Mouse (Mus musculus): ENCODE data around the gene Lrrc51.
"Not testable (repeated sequence)": the region's sequence is repeated elsewhere in the genome, so short reads cannot be mapped to it uniquely, and the experiment has no call there.

Gene Lrrc51

DNA sequence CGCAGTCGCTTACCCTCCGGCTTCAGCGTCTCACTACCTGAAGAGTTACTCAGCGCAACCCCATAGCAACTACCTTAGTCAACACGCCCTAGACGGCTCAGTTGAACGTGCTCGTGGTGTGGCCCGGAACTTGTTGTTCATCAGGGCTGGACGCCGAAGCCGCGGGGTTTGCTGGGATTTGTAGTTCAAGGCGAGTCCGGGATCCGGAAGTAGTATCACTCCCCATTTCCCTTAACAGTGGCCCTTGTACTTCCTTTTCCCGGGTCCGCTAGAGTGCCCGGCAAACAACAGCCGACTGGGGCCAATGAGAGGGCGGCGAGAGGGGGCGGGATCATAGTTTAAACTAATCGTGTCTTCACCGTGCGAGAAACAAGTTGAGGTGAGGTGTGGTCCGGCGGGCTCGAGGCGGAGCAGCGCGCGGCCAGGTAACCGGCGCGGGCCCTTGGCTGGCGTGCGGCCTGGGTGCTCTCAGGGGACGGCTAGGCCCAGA is at the start of gene Lrrc51, which contains the start of gene Numa1:
TSS of gene Lrrc51 (minus strand) at position 145 of the 490 bp plus-strand sequence.
TSS of gene Numa1 (plus strand) at position 361 of the 490 bp plus-strand sequence.
- peak; percentile 90 to 94 for DNase-seq

DNA sequence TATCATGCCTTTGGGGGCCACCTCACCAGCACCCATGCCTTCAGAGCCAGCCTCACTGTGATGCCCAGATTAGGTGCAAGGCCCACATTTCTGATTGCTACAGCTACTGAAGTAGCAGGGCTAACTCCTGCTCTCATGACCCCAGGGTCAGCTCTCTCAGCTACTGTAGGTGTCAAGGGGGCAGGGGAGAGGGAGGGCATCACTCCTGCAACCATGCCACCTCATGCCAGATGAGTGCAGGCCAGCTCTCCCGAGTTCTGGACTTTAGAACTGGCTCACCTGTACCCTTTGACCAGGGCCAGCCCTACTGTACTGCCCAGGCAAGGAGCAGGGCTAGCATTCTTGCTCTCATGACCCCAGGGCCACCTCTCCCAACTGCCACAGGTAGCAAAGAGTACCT is 49.0 kb upstream of the Lrrc51 start:
- no peak for DNase-seq

DNA sequence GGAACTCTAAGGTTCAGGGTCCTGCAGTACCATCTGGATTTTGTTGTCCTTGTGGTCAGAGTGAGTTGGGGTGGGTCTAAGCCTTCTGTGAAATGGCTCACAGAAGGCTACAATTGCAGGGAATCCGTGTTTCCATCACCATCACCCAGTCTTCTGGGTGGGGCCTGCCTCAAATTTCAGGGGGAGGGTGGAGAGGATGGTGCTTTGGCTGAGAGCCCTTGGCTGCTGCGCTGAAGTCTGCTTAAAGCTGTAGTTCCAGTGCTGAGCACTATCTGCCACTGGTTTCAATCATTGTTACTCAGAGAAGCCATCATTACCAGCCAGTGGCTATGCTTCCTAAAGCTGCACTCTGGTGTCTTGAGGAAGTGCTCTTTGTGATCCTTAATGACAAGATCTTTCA is 40.8 kb upstream of the Lrrc51 start:
- no peak for DNase-seq

DNA sequence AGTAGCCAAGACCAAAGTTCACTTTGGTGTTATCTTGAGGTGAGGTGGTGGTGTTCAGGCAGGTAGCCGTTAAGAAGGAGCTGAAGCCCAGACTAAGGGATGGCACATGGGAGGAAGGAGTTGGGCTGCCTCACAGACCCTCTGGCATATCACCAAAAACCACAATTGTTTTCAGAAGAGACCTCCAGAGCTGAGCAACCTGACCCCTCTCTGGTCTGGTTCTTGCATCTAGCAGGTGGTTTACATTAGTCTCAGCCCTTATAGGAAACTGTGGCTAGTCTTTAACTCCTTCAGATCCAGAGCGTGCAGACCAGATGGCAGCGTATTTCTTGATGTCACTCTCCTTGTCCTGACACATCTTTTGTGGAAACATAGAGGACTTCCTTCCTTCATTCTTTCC is 40.0 kb upstream of the Lrrc51 start:
- no peak for DNase-seq

DNA sequence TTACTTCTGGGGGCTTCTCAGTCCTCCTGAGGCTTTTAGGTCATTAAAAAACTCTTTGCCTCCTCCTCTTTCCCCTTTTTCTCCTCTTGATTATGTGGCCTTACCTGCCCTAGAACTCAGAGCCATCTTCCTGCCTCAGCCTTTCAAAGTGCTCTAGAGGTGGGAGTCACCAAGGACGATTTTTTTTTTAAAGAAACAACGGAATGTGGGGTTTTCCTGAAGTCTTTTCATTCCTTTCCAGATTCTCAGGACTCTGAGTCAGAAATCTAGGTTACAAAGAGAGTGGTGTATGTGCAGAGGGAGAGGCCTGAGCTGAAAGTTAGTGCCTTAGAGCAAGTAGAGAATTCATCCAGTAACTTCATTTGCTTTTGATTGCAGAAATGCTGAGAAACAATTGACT is 38.0 kb upstream of the Lrrc51 start:
- no peak for DNase-seq

DNA sequence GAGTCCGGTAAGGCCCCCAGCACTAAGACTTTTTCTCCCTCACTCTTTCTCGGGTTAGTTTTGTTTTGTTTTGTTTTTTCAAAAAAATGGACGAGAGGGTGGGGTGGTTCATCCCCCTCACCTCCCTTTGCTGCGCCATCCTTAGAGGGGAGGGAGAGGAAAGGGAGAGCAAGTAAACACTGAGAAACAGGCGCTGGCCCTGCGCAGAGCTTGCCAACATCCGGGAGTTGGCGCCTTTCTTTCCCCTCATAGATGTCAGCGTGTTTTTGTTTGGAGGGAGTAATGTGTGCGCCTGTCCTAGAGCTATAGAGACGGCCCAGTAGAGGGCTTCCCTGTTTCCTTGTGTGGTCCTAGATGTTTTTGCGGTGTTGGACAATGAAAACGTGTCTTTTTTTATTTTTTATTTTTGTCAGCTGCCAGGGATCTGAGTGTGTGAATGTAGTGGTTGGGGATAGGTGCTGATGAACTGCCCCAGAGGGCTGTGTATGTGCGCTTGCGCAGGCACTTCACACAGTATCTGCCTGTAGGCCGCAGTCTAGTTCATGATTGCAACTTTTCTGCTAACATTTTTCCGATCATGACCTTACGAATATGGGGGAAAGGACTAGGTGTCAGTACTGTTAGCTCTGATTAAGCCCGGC is 37.2 kb upstream of the Lrrc51 start:
- peak; percentile 38 to 54 for DNase-seq

DNA sequence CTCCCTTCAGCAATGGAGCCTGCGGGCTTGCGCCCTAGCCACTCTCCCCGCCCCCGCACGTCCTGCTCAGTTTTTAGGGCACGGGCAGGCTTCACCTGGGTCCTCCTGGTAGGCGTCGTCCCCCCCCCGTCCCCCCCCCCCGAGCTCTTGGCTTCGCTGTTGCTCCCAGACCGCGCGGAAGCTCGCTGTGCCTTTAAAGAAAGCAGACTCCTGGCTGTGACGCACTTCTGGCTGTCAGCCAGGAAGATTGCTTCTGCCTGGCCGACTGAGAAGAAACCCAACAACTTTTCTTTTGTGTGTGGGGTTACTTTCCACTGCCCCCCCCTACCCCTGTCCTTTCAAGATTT is 36.7 kb upstream of the Lrrc51 start:
- peak; percentile 74 to 76 for DNase-seq

DNA sequence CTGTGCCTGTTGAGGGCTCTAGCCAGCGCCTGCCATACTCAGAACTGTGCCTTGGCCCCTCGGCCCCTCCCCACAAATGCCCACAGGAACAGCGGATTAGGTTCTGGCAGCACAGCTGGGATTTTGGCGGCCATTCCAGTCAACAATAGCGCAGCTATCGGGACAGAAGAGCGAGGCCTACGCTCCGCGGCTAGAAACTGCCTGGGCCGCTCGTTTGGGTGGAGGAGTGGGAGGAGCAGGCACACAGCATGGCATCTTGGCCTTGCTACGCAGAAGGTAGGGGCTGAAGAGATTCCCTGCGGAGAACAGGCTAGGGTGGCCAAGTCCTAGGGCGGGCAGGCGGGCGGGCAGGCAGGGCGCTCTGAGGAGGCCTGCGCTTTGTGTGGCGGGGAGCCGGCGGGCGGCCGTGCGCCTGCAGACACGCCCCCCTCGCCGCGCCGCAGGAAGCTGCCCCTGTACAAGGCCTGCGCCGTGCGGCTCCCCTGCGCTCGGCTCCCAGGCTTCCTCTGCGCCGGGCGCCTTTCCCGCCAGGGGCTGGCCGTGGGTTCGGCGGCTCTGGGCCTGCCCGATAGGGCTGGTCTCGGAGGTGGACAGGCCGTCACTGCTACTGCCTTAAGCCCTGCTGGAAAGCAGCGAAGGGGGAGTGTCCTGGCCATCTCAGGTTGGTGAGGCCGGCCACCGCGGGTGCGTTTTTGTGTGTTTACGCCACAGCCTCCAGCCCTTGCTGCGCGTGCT is 36.2 kb upstream of the Lrrc51 start:
- peak; percentile 76 to 85 for DNase-seq

DNA sequence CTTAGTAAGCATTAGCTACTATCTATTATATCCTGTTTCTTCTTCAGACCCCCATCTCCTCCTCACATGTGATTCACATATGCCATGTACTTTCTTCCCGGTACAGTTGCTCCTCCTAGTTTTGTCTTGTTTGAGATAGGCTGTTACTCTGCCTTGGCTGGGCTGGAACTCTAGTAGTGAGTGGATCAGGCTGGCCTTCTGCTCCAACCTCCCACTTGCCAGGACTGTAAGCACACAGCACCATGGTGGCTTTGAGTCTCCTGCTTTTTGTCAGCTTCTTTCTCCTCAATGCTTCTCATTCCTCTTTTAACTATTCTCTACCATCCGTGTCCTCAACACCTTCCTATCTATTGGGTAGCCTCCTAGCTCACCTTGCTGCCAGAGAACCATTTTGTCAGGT is 35.1 kb upstream of the Lrrc51 start:
- DNase-seq = no peak

DNA sequence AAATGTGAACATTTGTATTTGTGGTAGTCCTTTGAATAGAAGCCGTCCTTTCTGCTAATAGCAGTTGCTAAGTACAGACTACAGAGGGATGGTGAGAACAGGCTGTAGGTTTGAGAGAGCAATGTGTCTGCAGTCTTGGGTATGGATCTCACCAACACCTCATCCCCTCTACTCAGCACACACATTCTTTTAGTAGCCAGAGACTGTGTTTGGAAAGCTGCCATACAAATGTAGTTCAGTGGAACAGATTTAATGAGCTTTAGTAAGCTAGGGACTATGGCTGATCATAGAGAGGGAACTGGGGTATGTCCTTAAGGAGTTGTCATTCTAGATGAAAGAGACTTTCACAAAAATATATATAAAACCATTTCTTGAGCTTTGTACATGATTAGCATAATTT is 33.6 kb upstream of the Lrrc51 start:
- DNase-seq = no peak

DNA sequence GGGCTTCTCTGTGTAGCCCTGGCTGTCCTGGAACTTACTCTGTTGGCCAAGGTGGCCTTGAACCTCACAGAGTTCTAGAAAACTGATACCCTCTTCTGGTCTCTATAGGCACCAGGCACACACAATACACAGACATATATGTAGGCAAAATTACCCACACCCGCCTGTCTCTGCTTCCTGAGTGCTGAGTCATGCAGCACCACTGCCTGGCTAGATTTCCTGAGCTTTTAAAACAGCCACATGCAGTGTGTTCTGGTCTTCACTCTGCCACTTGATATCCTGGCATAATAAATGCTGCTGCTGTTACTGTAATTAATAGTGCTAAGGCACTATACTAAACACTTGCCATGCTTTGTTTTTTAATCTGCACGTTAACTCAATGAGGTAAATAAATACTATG is 31.9 kb upstream of the Lrrc51 start:
- DNase-seq = no peak

DNA sequence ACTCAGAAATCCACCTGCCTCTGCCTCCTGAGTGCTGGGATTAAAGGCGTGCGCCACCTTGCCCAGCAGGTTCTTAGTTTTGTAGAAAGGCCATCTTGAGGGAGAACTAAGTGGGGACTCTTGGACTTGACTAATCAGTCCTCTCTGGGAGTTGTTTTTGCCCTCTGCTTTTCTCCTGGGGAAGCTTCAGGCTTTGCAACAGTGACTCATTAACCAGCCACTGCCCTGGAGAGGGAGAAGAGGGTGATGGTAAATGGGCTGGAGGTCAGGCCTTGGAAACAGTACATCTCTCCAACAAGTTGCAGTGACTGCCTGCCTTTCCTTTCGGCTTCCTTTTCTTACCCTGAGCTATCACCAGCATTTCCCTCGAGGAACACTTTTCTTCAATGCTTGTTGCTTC is 30.9 kb upstream of the Lrrc51 start:
- no peak for DNase-seq

DNA sequence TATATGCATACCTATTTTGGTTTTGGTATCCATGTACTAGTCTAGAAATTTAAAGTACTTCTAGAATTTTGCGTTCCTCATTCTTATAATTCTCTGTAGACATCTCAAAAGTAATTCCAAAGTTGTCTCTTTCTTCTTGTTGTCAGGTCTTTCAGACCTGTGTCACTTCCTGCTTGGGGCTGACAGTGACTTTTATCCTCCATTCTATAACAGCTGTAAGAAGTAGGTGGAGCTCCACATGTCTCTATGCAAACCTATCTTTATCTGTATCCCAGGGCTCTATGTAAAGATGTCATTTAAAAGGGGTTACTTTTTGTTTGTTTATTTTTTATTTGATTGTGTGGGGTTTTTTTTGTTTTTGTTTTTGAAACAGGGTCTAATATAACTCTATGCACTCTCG is 29.9 kb upstream of the Lrrc51 start:
- DNase-seq = no peak

DNA sequence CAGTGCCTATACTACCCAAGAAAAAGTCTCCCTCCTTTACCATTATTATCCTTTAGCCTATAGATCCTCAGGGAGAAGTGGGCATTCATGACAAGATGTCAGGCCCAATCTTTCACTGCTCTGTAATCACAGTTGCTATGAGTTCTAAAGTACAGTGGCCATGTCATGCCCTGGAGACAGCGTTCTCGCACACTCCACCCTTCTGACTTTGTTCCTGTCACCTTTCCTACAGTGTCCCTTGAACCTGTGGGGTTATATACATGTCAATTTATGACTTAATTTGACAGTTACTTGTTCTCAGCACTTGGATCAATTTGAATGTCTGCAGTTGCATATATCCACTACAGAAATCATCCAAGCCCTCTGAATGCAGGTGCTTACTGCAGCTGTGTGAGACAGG is 29.1 kb upstream of the Lrrc51 start:
- no peak for DNase-seq

DNA sequence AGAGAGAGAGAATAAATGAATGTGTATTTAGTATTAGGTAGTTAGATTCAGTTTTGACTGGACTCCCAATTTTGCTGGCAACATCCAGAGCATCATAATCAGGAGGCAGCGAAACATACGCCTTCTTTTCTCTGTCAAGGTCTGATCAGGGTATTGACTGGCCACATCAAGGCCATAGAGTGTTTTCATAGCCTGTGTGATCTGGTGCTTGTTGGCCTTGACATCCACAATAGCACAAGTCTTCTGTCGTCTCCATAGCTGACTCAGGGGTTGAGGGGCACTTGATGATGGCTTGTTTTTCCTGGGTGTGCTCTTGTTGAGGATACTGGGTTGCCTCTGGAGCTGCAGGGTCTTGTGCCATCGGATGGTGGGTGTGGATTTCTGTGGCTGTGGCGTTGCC is 23.2 kb upstream of the Lrrc51 start:
- no peak for DNase-seq

DNA sequence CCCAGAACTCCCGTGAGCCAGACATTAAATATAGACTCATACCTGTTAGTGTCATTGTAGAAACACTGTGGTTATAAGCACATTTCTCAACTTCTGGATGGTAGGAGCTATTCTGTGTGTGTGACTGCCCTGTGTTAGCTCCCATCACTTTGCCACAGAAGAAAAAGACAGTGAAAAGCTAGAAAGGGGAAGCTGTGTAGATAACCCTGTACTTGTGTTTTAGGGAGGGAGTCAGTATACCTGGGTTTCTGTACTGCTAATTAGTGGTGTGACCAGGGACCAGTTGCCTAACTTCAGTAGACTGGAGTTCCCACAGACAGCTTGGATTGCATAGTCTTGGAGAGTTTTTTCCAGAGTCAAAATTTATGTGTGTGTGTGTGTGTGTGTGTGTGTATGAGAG is 22.8 kb upstream of the Lrrc51 start:
- DNase-seq = no peak

DNA sequence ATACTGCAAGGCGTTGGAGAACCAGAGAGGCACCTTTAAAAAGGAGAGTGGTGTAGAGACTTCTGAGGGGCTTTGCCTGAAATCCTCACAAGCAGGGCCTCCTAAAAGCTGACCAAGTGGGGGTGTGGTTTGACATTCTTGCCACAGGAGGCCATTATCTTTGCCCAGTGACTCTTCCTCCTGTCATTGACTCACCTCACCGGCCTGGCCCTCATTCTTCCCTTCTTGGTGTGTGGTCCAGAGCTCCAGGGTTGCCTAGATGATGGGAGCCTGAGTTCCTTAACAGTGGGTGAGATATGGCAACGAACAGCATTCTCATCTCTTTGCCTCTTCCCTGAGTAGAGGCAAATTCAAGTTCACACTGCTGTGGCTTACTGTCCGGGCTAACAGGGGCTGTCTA is 22.2 kb upstream of the Lrrc51 start:
- DNase-seq = no peak

DNA sequence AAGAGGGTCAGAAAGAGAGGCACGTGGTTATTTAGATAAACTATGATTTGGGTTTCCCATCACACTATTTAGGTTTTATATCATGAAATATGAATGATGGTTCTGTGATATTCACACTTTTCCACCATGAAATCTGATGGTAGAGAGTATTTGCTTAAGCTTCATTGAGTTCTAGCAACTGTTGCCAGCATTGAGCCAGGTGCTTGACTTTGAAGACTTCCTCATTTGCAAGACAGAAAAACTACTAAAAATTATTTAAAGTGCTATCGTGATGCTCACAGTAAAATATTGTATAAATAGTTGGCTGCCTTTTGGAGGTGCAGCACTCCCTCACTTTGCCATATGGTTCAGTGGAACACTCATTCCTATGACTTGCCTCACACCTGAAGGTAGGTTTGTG is 21.6 kb upstream of the Lrrc51 start:
- no peak for DNase-seq

DNA sequence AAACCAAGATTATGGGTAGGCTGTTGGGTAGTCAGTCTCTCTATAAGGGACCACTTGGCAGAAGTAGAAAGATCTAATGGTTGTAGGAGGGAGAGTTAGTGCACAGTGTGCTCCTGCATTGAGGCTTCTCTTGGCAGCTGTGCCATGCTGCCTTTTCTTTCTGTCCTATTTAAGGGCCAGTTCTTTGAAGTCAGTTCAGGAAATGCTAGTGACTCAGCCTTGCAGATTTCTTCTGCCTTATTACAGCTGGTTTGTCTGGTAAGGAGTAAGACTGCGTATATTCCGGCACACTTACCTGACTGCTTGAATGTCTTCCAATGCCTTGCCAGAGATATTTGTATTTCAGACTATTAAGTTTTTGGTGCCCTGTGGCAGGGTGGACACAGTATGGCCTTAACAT is 20.5 kb upstream of the Lrrc51 start:
- no peak for DNase-seq

DNA sequence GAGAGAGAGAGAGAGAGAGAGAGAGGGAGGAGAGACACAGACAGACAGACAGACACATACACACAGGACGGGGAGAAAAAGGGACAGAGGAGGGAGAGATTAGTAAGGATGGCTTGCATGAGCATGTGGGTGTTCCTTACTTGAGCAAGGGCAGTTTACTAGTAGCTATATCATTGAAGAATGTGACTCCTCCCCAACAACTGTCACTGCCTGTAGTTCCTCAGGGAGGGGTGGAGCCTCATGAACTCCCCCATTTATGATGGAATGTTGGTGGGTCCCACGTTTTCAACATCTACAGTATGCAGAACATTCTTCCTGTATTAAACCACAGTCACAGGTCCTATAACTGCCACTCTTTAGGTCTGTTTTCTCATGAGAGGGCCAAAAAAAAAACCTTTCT is 18.4 kb upstream of the Lrrc51 start:
- no peak for DNase-seq

DNA sequence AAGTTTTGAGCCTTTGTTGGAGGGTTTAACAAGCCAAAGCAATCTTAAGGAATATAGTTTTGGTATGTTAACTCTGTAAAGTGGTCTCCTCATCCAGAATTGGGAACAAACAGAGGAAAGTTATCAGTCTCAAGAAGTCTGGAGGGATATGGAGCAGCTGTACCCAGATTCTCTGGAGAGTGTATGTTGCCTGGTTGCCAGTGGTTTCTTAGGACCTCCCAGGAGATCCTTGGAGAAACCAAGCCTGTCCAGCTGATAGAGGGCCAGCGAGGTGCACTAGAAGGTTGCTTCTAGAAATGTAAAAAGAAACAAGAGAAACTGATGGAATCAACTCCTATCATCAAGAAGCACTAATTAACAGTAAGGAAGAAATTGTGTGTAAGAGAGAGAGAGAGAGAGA is 18.0 kb upstream of the Lrrc51 start:
- DNase-seq = no peak

DNA sequence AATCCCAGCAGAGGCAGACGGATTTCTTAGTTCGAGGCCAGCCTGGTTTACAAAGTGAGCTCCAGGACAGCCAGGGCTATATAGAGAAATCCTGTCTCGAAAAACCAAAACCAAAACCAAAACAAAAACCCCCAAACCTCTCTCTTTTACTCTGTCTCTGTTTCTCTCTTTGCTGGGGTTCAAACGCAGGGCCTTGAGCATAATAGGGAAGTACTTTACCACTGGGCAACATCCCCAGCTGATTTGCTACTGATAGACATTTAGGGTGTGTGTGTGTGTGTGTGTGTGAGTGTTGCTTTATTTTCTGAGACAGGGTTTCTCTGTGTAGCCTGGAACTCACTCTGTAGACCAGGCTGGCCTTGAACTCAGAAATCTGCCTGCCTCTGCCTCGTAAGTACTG is 15.3 kb upstream of the Lrrc51 start:
- DNase-seq = not testable (repeated sequence)

DNA sequence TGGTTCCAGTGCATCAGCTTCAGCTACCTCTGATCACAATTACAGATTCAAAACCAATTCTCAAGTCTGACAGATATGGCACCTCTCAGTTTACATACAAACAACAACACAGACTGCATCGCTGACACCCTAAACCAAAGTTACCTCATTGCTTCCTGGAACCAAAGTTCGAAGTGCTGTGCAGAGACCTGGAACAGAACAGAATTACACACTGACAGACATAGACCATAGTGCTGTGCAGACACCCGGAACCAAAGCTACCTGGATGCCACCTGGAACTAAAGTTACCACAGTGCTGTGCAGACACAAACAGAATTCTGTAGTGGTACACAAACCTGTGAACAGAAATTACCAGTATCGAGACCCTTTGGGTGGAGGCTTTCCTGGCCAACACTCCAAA is 6.1 kb upstream of the Lrrc51 start:
- DNase-seq = no peak

DNA sequence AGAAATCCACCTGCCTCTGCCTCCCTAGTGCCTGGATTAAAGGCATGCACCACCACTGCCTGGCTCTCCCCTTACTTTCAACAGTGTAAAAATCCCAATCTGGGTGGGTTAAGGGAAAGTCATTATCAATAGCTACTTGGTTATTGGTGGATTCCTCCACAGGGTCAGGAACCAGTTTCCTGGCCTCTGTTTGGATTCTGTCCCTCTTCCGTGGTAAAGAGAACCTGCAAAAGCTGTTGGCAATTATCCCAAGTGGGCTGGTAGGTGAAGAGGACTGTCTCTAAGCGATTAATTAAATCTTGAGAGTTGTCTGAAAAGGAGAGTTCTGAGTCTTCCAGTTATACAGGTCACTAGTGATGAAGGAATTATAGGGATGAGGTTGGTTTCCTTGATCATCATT is 4.7 kb upstream of the Lrrc51 start:
- DNase-seq = no peak

DNA sequence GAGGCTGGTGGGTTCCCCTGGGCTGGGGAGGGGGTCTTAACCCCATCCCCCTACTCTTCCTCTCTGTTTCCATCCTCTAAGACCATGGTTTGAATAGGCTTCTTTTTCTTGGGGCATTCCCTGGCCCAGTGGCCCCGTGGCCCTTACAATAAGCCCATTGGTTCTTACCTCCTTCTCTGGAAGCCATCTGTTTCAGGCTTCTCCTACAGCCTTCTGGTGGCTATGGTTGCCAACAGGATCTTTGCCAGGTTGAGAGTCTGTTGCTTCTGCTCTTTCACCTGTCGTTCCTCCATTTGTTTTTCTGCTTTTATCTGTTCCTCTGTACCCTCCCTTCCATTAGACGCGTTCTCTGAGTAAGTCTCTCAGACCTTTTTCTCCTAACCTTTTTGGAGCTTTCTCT is 3.9 kb upstream of the Lrrc51 start:
- no peak for DNase-seq

Measured in spleen, adult 18-20 months (tissue).